Mouse (Mus musculus) thymus, adult 18-20 months (tissue): Measurements from ENCODE around the gene Neu4.
"Not testable (repeated sequence)": the region's sequence is repeated elsewhere in the genome, so short reads cannot be mapped to it uniquely, and the experiment has no call there.

Experiments used
- DNase-seq, 2 experiments: peaks; one replicate each; pipeline ENCODE4 v3.0.0; 2022; ENCODE audit warnings: mixed read lengths in 2 of 2

The Neu4 gene

DNA sequence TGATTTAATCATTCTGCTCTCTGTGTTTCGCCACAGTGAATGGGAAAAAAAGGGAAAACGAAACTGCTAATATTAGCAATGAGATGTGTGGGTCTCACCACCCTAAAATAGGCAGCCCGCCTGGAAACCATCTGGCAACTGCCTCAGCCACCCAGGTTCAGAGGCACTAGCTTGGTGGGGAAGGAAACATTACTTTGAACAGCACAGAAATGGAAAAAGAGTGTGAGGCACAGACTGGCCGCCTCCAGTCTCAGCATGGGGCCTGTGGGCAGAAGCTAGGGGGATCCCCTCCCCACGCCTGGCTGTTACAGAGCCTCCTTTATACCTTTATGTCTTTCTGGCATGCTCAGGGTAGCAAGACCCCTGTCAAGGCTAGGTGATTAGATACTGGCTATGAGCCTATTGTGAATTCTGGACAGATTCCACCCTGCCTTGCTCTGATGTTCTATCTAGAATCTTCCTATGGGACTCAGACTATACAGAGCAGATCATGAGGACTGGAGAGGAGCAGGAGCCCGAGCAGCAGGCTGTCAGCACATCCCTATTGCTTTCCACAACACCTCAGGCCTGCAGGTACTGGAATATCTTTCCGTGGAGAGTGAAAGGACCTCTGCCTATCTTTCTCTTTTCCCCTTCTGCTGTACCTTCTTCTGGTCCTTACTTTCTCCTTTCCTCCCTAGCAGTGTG lies 33.4 kb downstream of the Neu4 start:
- DNase-seq: no peak

DNA sequence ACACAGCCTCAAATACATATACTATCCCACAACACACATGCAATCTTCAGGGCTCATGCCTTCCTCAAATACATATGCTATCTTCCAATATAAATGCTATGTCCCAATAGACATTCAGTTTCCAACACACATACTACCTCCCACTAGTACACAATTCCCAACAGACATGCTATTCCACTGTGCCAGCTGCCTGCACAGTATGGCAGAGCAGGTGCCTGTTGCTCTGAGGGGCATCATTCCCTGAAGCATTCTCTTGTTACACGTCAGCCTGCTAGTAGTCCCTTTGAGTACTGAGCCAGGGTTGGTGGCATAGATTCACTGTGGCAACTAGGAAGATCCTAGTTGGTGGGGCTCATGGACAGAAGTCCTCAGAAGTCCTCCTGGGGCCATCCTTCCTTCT lies 34.2 kb downstream of the Neu4 start:
- DNase-seq: no peak

DNA sequence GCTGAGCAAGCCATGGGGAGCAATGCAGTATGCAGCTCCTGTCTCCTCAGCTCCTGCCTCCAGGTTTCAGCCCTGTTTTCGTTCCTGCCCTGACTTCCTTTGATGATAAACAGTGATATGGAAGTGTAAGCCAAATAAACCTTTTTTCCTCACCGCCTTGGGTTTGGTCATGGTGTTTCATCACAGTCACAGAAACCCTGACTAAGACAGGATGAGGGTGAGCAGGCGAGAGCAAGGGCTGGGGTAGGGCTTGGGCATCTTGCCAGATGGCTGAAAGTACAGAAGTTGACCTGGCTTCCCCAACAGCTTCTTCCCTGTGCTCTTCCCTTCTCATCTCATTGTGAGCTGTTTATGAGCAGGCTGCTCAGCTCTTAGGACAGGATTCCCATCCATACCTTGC lies 35.7 kb downstream of the Neu4 start:
- DNase-seq: no peak

DNA sequence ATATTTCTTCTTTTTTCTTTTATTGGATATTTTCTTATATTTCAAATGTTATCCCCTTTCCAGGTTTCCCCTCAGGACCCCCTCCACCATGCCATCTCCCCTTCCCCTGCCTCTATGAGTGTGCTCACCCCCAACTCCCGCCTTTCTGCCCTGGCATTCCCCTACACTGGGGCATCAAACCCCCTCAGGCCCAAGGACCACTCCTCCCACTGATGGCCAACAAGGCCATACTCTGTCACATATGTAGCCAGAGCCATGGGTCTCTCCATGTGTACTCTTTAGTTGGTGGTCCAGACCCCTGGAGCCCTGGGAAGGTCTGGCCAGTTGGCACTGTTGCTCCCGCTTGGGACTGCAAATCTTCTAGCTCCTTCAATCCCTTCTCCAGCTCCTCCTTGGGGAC lies 37.1 kb downstream of the Neu4 start:
- DNase-seq: no peak

DNA sequence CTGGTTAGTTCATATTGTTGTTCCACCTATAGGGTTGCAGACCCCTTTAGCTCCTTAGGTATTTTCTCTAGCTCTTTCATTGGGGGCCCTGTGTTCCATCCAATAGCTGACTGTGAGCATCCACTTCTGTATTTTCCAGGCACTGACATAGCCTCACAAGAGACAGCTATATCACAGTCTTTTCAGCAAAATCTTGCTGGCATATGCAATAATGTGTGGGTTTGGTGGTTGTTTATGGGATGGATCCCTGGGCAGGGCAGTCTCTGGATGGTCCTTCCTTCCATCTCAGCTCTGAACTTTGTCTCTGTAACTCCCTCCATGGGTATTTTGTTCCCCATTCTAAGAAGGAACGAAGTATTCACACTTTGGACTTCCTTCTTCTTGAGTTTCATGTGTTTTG lies 38.0 kb downstream of the Neu4 start:
- not testable (repeated sequence) for DNase-seq

DNA sequence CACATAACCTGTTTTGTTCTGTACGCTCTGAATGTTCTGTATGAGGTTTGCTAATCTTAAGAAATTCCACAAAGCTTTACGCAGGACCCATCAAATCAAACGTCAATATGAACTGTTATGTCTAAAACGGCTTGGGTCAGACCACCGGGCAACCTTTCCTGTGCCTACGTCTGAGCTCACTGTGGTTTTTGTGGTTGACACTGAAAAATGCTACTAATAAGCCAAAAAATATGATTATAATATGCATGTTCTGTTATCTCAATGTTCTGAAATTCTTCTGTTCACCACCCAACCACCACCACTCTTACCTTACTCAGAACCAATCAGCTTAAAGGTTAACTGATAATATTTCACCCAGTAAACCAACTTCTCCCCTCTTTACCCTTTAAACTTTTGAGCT lies 54.5 kb downstream of the Neu4 start:
- no peak for DNase-seq

DNA sequence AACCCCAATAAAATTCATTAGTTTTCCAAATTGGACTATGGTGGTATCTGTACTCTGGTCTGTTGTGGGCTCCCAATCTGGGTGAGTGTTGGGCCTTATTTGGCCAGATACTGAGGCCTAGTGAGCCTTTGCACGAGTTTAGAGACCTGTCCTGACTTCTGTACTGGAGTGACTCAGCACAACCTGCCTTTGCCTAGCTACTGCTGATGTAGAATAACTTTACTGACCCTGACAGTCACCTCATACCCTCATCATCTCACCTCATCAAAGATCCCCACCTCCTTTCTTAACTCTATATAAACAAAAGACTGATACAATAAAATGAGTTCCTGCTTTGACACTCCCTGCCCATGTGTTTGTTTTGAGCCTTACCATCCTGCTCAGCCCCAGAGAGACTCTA lies 56.5 kb downstream of the Neu4 start:
- DNase-seq: no peak
